Mouse (Mus musculus): Measurements from ENCODE around the gene Gpr65. TPM values are rescaled to one million over a fixed set of nuclear protein-coding genes. Genes with fewer than 3 reads are reported as not detected.

Gpr65 gene
- total and polyA plus RNA-seq, 2 experiments from 2014 or later = 0.28 to 1.3 TPM

GRCm38 (mm10) chr12:98246835-98247234, 21.6 kb upstream of the Gpr65 start:
- no peaks in the 10 kb centered on the region for H3K9me3 ChIP-seq (ENCODE audit: low read length)
- TF ChIP-seq CTCF (IDR thresholded peaks at IDR 0.05) = no peak
- DNase-seq (ENCODE audit: low spot score) (no peak), ATAC-seq (ENCODE audit: low FRiP score) (no peak)
- H3K4me3 ChIP-seq (ENCODE audit: low read depth, low read length) = no peak overlapping the region
- H3K36me3 ChIP-seq (ENCODE audit: insufficient read depth, low read length) = peaks cover 6% of the 10 kb centered on the region; the same call in 1 of the 2 replicates
- no peaks in the 10 kb centered on the region for H3K27me3 ChIP-seq (ENCODE audit: insufficient read depth, low read length)
- H3K9ac ChIP-seq (replicated peaks; ENCODE audit: low read length, poor library complexity, severe bottlenecking) = no peak overlapping the region
- 86% methylated on average over 4 of the region's 4 CpGs for WGBS
- H3K4me2 ChIP-seq (ENCODE audit: low read depth, low read length, poor library complexity, severe bottlenecking) = no peak overlapping the region
- H3K4me1 ChIP-seq (ENCODE audit: insufficient read depth, low read length) = no peaks in the 10 kb centered on the region
- no peak overlapping the region for H3K27ac ChIP-seq (ENCODE audit: low read depth, low read length)

DNA sequence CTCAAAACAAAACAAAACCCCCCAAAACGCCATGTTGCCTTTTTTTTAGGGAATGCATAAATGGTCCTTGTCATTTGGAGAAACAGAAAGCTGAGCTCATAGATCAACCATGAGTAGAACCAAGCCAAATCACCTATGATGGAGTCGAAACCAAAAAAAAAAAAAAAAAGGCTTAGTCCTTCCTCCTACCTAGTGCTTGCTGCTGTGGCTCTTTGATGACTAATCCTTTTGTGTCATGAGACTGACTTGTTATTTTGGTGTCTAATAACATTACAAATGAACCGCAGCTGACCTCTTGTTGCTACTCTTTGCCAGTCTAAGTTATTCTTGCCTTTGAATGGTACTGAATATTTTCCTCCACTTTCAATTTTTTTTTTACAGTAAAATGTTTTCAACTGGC, 18.8 kb upstream of the Gpr65 start:
- 62% methylated on average over 3 of the region's 3 CpGs for WGBS
- no peaks in the 10 kb centered on the region for H3K9me3 ChIP-seq (ENCODE audit: low read length)
- no peak overlapping the region for H3K27ac ChIP-seq (ENCODE audit: low read depth, low read length)
- peaks cover 6% of the 10 kb centered on the region for H3K36me3 ChIP-seq (ENCODE audit: insufficient read depth, low read length)
- ATAC-seq (ENCODE audit: low FRiP score) = no peak
- no peaks in the 10 kb centered on the region for H3K27me3 ChIP-seq (ENCODE audit: insufficient read depth, low read length)
- H3K4me2 ChIP-seq (ENCODE audit: low read depth, low read length, poor library complexity, severe bottlenecking) = no peak overlapping the region
- no peak for DNase-seq (ENCODE audit: low spot score)
- H3K9ac ChIP-seq (replicated peaks; ENCODE audit: low read length, poor library complexity, severe bottlenecking) = no peak overlapping the region
- no peak for TF ChIP-seq CTCF (IDR thresholded peaks at IDR 0.05)
- H3K4me1 ChIP-seq (ENCODE audit: insufficient read depth, low read length) = no peaks in the 10 kb centered on the region
- no peak overlapping the region for H3K4me3 ChIP-seq (ENCODE audit: low read depth, low read length)

DNA sequence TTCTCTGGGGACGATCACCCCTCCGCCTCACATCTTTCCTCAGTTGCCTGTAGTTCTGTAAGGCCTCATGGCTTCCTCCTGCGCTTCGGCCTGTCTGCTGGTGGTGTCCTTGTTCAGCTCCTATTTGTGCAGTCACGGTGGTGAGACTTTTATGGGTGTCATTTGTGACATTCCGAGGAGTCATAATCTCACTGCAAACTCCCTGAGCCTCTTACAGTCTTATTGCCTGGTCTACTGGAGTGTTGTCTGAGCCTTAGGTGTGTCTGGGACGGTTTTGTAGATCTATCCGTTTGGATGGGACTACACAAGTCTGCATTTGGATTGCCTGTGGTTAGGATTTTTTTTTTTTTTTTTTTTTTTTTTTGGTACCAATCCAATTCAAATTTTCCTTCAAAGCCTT, 18.1 kb upstream of the Gpr65 start:
- Histone ChIP-seq H3K4me2 (ENCODE audit: low read depth, low read length, poor library complexity, severe bottlenecking) (no peak overlapping the region), H3K27ac (ENCODE audit: low read depth, low read length) (no peak overlapping the region), H3K27me3 (ENCODE audit: insufficient read depth, low read length) (no peaks in the 10 kb centered on the region), H3K4me1 (ENCODE audit: insufficient read depth, low read length) (no peaks in the 10 kb centered on the region), H3K9ac (replicated peaks; ENCODE audit: low read length, poor library complexity, severe bottlenecking) (no peak overlapping the region), H3K36me3 (ENCODE audit: insufficient read depth, low read length) (peaks cover 6% of the 10 kb centered on the region), H3K9me3 (ENCODE audit: low read length) (no peaks in the 10 kb centered on the region), H3K4me3 (ENCODE audit: low read depth, low read length) (no peak overlapping the region)
- DNase-seq (ENCODE audit: low spot score) = no peak
- 92% methylated on average over 8 of the region's 8 CpGs for WGBS
- no peak for ATAC-seq (ENCODE audit: low FRiP score)
- TF ChIP-seq CTCF (IDR thresholded peaks at IDR 0.05) = no peak

DNA sequence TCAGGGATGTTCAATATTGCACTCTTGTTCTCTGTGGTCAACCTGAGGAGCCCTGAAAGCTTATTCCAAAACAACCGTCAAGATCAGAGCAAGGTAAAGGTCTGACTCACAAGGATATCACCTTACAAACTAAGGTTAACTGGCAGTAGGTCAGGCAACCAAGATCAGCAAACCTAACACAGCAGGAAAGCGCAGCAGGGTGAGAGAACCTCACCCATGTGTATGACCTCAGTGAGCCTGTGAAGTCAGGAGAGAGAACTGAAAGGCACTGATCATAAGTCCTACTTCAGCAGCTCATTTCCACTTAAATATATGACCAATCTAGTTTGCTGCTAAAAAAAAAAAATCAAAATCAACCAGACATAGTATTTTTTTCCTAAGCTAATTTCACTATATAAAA, 16.0 kb upstream of the Gpr65 start:
- Histone ChIP-seq H3K9me3 (ENCODE audit: low read length) (no peaks in the 10 kb centered on the region), H3K27ac (ENCODE audit: low read depth, low read length) (no peak overlapping the region), H3K4me1 (ENCODE audit: insufficient read depth, low read length) (no peaks in the 10 kb centered on the region), H3K4me3 (ENCODE audit: low read depth, low read length) (no peak overlapping the region), H3K36me3 (ENCODE audit: insufficient read depth, low read length) (peaks cover 6% of the 10 kb centered on the region), H3K9ac (replicated peaks; ENCODE audit: low read length, poor library complexity, severe bottlenecking) (no peak overlapping the region), H3K4me2 (ENCODE audit: low read depth, low read length, poor library complexity, severe bottlenecking) (no peak overlapping the region), H3K27me3 (ENCODE audit: insufficient read depth, low read length) (no peaks in the 10 kb centered on the region)
- no peak for ATAC-seq (ENCODE audit: low FRiP score)
- DNase-seq (ENCODE audit: low spot score) = no peak
- WGBS = 85% methylated on average over 2 of the region's 2 CpGs
- no peak for TF ChIP-seq CTCF (IDR thresholded peaks at IDR 0.05)

GRCm38 (mm10) chr12:98255373-98255995, 13.0 kb upstream of the Gpr65 start:
- no peak for DNase-seq (ENCODE audit: low spot score)
- ATAC-seq (ENCODE audit: low FRiP score) = no peak
- WGBS = 86% methylated on average over 13 of the region's 13 CpGs

GRCm38 (mm10) chr12:98258371-98258844, 10.0 kb upstream of the Gpr65 start:
- whole genome bisulfite sequencing = under 1% methylated on average over 8 of the region's 8 CpGs
- ATAC-seq (ENCODE audit: low FRiP score) (no peak), DNase-seq (ENCODE audit: low spot score) (no peak)
- H3K27ac ChIP-seq (ENCODE audit: low read depth, low read length) = peak overlapping the region; percentile 95
- H3K9ac ChIP-seq (replicated peaks; ENCODE audit: low read length, poor library complexity, severe bottlenecking) = peak overlapping the region; percentile 93
- H3K36me3 ChIP-seq (ENCODE audit: insufficient read depth, low read length) = no peaks in the 10 kb centered on the region; the same call in 1 of the 2 replicates
- no peaks in the 10 kb centered on the region for H3K27me3 ChIP-seq (ENCODE audit: insufficient read depth, low read length)
- no peaks in the 10 kb centered on the region for H3K9me3 ChIP-seq (ENCODE audit: low read length)
- TF ChIP-seq CTCF (IDR thresholded peaks at IDR 0.05) = no peak
- H3K4me1 ChIP-seq (ENCODE audit: insufficient read depth, low read length) = no peaks in the 10 kb centered on the region
- peak overlapping the region; percentile 82 for H3K4me3 ChIP-seq (ENCODE audit: low read depth, low read length)
- H3K4me2 ChIP-seq (ENCODE audit: low read depth, low read length, poor library complexity, severe bottlenecking) = peak overlapping the region; percentile 67

More at GRCm38 (mm10) chr12:98255373-98255995, 13.0 kb upstream of the Gpr65 start:
- H3K27ac ChIP-seq (ENCODE audit: low read depth, low read length) = no peak overlapping the region
- no peaks in the 10 kb centered on the region for H3K9me3 ChIP-seq (ENCODE audit: low read length)
- no peaks in the 10 kb centered on the region for H3K4me1 ChIP-seq (ENCODE audit: insufficient read depth, low read length)
- H3K36me3 ChIP-seq (ENCODE audit: insufficient read depth, low read length) = no peaks in the 10 kb centered on the region; the same call in 1 of the 2 replicates
- H3K4me3 ChIP-seq (ENCODE audit: low read depth, low read length) = no peak overlapping the region
- H3K27me3 ChIP-seq (ENCODE audit: insufficient read depth, low read length) = no peaks in the 10 kb centered on the region
- no peak overlapping the region for H3K4me2 ChIP-seq (ENCODE audit: low read depth, low read length, poor library complexity, severe bottlenecking)
- TF ChIP-seq CTCF (IDR thresholded peaks at IDR 0.05) = no peak
- H3K9ac ChIP-seq (replicated peaks; ENCODE audit: low read length, poor library complexity, severe bottlenecking) = no peak overlapping the region

Data from midbrain, postnatal 0 days (tissue).